Mouse (Mus musculus): ENCODE measurements at regions not wholly inside any gene's neighbourhood (a gene's known extent, or its start where the extent isn't known, plus 50 kb on each side); places are given as distances from the start of the nearest gene placed in this dataset.

- WGBS = 79% methylated on average over 6 of the region's 6 CpGs
- ATAC-seq (ENCODE audit: low FRiP score) = no peak
- H3K27ac ChIP-seq = no peak overlapping the region
These were observed 331.2 kb upstream of the Lrrc3b start for GRCm38 (mm10) chr14:15769846-15770448.

DNA sequence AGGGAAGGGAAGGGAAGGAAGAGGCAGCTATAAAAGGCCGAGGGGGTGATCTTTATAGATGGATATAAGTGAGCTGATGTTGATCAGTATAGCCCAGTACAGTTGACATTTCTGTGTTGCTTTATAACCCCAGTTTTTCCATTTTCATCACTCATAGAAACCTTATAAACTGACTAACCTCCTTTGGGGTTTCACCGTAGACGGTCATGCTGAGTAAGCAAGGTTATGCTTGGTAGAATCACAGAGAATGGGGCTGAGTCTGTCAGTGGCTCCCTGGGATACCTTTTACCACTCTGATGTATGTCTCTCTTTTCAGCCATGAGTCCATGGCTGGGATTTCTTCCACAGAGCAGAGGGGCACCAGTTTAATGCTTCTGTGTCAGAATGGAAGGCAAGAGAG lies 345.9 kb upstream of the Lrrc3b start:
- no peaks in the 10 kb centered on the region for H3K9me3 ChIP-seq
- H3K9ac ChIP-seq = no peak overlapping the region
- peaks cover 16% of the 10 kb centered on the region for H3K4me1 ChIP-seq
- ATAC-seq (ENCODE audit: low FRiP score) = no peak
- no peak overlapping the region for H3K4me2 ChIP-seq
- no peaks in the 10 kb centered on the region for H3K36me3 ChIP-seq (replicated peaks)
- H3K27me3 ChIP-seq = no peaks in the 10 kb centered on the region
- 83% methylated on average over 3 of the region's 3 CpGs for WGBS
- H3K27ac ChIP-seq = no peak overlapping the region
- H3K4me3 ChIP-seq (replicated peaks) = no peak overlapping the region

More at GRCm38 (mm10) chr14:15769846-15770448, 331.2 kb upstream of the Lrrc3b start:
- Histone ChIP-seq H3K9me3 (no peaks in the 10 kb centered on the region), H3K4me2 (no peak overlapping the region), H3K36me3 (replicated peaks) (no peaks in the 10 kb centered on the region), H3K4me1 (no peaks in the 10 kb centered on the region), H3K27me3 (no peaks in the 10 kb centered on the region), H3K9ac (no peak overlapping the region), H3K4me3 (replicated peaks) (no peak overlapping the region)

- 74% methylated on average over 1 of the region's 1 CpGs for WGBS
- Histone ChIP-seq H3K36me3 (replicated peaks) (no peaks in the 10 kb centered on the region), H3K9ac (no peak overlapping the region), H3K27me3 (no peaks in the 10 kb centered on the region), H3K4me2 (no peak overlapping the region), H3K4me3 (replicated peaks) (no peak overlapping the region), H3K9me3 (no peaks in the 10 kb centered on the region), H3K27ac (no peak overlapping the region), H3K4me1 (peaks cover 16% of the 10 kb centered on the region)
- ATAC-seq (ENCODE audit: low FRiP score) = peak; percentile 43; the same call in 1 of the 2 replicates
These were observed 346.4 kb upstream of the Lrrc3b start for GRCm38 (mm10) chr14:15785230-15785629.

GRCm38 (mm10) chr14:15795698-15796097 lies 356.9 kb upstream of the Lrrc3b start:
- no peak for ATAC-seq (ENCODE audit: low FRiP score)
- Histone ChIP-seq H3K4me1 (no peaks in the 10 kb centered on the region), H3K4me3 (replicated peaks) (no peak overlapping the region), H3K27me3 (no peaks in the 10 kb centered on the region), H3K9me3 (no peaks in the 10 kb centered on the region), H3K27ac (no peak overlapping the region), H3K4me2 (no peak overlapping the region), H3K9ac (no peak overlapping the region), H3K36me3 (replicated peaks) (no peaks in the 10 kb centered on the region)
- WGBS = 88% methylated on average over 3 of the region's 3 CpGs

GRCm38 (mm10) chr14:15797019-15797418 lies 358.2 kb upstream of the Lrrc3b start:
- no peaks in the 10 kb centered on the region for H3K27me3 ChIP-seq
- no peak overlapping the region for H3K4me3 ChIP-seq (replicated peaks)
- no peak overlapping the region for H3K27ac ChIP-seq
- WGBS = 56% methylated on average over 2 of the region's 2 CpGs
- no peak overlapping the region for H3K9ac ChIP-seq
- H3K36me3 ChIP-seq (replicated peaks) = no peaks in the 10 kb centered on the region
- H3K9me3 ChIP-seq = no peaks in the 10 kb centered on the region
- ATAC-seq (ENCODE audit: low FRiP score) = no peak
- no peaks in the 10 kb centered on the region for H3K4me1 ChIP-seq
- no peak overlapping the region for H3K4me2 ChIP-seq

GRCm38 (mm10) chr14:15801477-15802099 lies 362.8 kb upstream of the Lrrc3b start:
- Histone ChIP-seq H3K36me3 (replicated peaks) (no peaks in the 10 kb centered on the region), H3K27ac (no peak overlapping the region), H3K4me2 (no peak overlapping the region), H3K4me1 (no peaks in the 10 kb centered on the region), H3K9me3 (no peaks in the 10 kb centered on the region), H3K9ac (no peak overlapping the region), H3K27me3 (no peaks in the 10 kb centered on the region), H3K4me3 (replicated peaks) (no peak overlapping the region)
- no peak for ATAC-seq (ENCODE audit: low FRiP score)
- 47% methylated on average over 5 of the region's 5 CpGs for WGBS

GRCm38 (mm10) chr14:15809083-15809482 lies 370.3 kb upstream of the Lrrc3b start:
- no peak for ATAC-seq (ENCODE audit: low FRiP score)

DNA sequence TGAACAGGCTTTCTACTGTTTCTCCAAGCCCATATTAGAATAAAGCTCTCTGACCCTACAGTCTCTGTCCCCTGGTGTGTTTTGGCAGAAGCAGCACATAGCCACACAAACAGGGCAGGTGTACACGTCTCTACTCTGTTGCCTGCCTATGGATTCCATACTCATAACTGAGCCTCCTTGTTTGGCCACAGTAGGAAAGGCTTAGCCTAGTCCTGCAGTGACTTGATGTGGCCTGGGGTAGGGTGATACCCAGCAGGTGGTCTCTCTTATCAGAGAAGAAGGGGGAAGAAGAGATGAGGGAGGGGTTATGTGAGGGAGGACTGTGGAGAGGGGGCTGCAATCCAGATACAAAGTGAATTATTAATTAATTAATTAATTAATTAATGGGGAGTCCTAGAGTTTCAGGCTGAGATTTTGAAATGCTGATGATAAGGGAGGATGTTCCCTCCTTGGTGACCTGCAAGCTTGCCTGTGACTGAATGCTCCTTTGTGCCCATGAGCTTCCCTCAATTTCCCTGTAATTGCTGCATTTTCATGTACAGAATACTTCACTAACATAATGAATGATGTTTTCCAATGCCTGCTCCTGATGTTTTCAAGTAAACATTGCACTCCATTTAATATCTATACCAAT lies 402.7 kb upstream of the Lrrc3b start:
- no peak overlapping the region for H3K27ac ChIP-seq
- H3K4me3 ChIP-seq (replicated peaks) = no peak overlapping the region
- no peak overlapping the region for H3K9ac ChIP-seq
- no peak overlapping the region for H3K4me2 ChIP-seq
- H3K4me1 ChIP-seq = 0 out of 2 replicates have a peak, but pooled peaks cover 4% of the 10 kb centered on the region
- no peaks in the 10 kb centered on the region for H3K9me3 ChIP-seq
- no peaks in the 10 kb centered on the region for H3K36me3 ChIP-seq (replicated peaks)
- ATAC-seq (ENCODE audit: low FRiP score) = peak; percentile 33; the same call in 1 of the 2 replicates
- 86% methylated on average over 1 of the region's 1 CpGs for WGBS
- no peaks in the 10 kb centered on the region for H3K27me3 ChIP-seq

More at GRCm38 (mm10) chr14:15809083-15809482, 370.3 kb upstream of the Lrrc3b start:
- Histone ChIP-seq H3K4me3 (replicated peaks) (no peak overlapping the region), H3K4me2 (no peak overlapping the region), H3K4me1 (no peaks in the 10 kb centered on the region), H3K36me3 (replicated peaks) (no peaks in the 10 kb centered on the region), H3K9ac (no peak overlapping the region), H3K27ac (no peak overlapping the region), H3K9me3 (0 out of 2 replicates have a peak, but pooled peaks cover 3% of the 10 kb centered on the region), H3K27me3 (no peaks in the 10 kb centered on the region)
- 78% methylated on average over 2 of the region's 2 CpGs for WGBS

- H3K4me1 ChIP-seq = 0 out of 2 replicates have a peak, but pooled peaks cover 4% of the 10 kb centered on the region
- no peak overlapping the region for H3K4me3 ChIP-seq (replicated peaks)
- H3K27me3 ChIP-seq = no peaks in the 10 kb centered on the region
- H3K27ac ChIP-seq = no peak overlapping the region
- H3K9me3 ChIP-seq = no peaks in the 10 kb centered on the region
- peak; percentile 49 for ATAC-seq (ENCODE audit: low FRiP score)
- WGBS = 10% methylated on average over 1 of the region's 1 CpGs
- no peak overlapping the region for H3K9ac ChIP-seq
- H3K36me3 ChIP-seq (replicated peaks) = no peaks in the 10 kb centered on the region
- no peak overlapping the region for H3K4me2 ChIP-seq
These were observed 403.3 kb upstream of the Lrrc3b start for GRCm38 (mm10) chr14:15842024-15842599.

DNA sequence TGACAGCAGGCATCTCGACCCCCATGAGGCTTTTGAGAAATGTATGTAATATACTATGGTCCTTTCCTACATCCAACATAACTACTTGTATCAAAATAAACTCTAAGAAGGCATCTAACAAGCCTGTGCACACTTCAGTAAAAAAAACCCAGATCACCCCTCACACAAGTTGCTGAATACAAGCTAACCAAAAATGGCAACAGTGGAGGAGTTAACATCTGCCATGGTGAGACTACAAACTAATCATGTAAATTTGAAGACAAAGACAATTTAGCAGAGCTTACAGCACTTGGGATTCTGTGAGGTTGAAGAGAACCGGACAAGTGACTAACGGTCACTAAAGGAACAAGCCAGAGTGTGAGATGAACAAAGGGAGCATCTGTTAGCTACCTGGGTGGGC lies 380.6 kb upstream of the Ngly1 start:
- no peak overlapping the region for H3K4me2 ChIP-seq

GRCm38 (mm10) chr14:15872013-15872412 lies 377.1 kb upstream of the Ngly1 start:
- Histone ChIP-seq H3K36me3 (replicated peaks) (no peaks in the 10 kb centered on the region), H3K4me3 (replicated peaks) (no peak overlapping the region), H3K4me1 (no peaks in the 10 kb centered on the region), H3K27ac (no peak overlapping the region), H3K4me2 (no peak overlapping the region), H3K9ac (no peak overlapping the region), H3K9me3 (no peaks in the 10 kb centered on the region), H3K27me3 (no peaks in the 10 kb centered on the region)
- 89% methylated on average over 2 of the region's 2 CpGs for WGBS
- no peak for ATAC-seq (ENCODE audit: low FRiP score)

More for the DNA sequence above, 380.6 kb upstream of the Ngly1 start:
- no peaks in the 10 kb centered on the region for H3K36me3 ChIP-seq (replicated peaks)
- H3K9ac ChIP-seq = no peak overlapping the region
- no peaks in the 10 kb centered on the region for H3K4me1 ChIP-seq
- no peak overlapping the region for H3K4me3 ChIP-seq (replicated peaks)
- 67% methylated on average over 3 of the region's 3 CpGs for WGBS
- no peak for ATAC-seq (ENCODE audit: low FRiP score)
- H3K9me3 ChIP-seq = no peaks in the 10 kb centered on the region
- no peaks in the 10 kb centered on the region for H3K27me3 ChIP-seq
- no peak overlapping the region for H3K27ac ChIP-seq

DNA sequence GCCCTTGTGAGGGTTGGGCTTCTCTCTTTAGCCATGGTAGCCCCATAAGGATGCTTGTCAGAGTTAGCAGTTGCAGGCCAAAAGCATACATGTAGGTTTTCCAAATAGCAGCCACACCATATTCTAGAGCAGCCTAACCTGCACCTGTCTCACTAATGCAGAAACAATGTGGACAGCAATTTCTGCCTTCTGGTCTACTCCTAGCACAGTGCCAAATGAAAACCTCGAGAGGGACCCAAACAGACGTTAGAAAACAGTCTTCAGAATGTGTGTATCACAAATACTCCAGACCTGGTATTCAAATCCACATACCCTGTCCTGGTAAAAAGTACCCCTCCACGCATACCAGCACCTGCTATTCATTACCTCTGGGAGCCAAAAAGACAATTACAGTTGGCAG lies 368.9 kb upstream of the Ngly1 start:
- ATAC-seq (ENCODE audit: low FRiP score) = no peak
- H3K4me3 ChIP-seq (replicated peaks) = no peak overlapping the region
- H3K36me3 ChIP-seq (replicated peaks) = no peaks in the 10 kb centered on the region
- no peak overlapping the region for H3K9ac ChIP-seq
- H3K27ac ChIP-seq = no peak overlapping the region
- WGBS = 79% methylated on average over 3 of the region's 3 CpGs
- H3K27me3 ChIP-seq = no peaks in the 10 kb centered on the region
- no peak overlapping the region for H3K4me2 ChIP-seq
- no peaks in the 10 kb centered on the region for H3K4me1 ChIP-seq
- no peaks in the 10 kb centered on the region for H3K9me3 ChIP-seq
